Mouse (Mus musculus): ENCODE results near the gene Atp1a1. TPM values are rescaled to one million over a fixed set of nuclear protein-coding genes. Genes with fewer than 3 reads are reported as not detected.

The Atp1a1 gene
- polyA plus RNA-seq, 1 experiment from 2014 or later: 123 TPM

GRCm38 (mm10) chr3:101544116-101544515, 60.4 kb downstream of the Atp1a1 start:
- H3K4me3 ChIP-seq (replicated peaks): no peak overlapping the region
- H3K4me1 ChIP-seq: no peaks in the 10 kb centered on the region; the same call in 1 of the 2 replicates
- H3K9ac ChIP-seq: no peak overlapping the region
- no peak for ATAC-seq (ENCODE audit: insufficient number of reproducible peaks, low FRiP score, low TSS enrichment, low read depth)
- no peak overlapping the region for H3K4me2 ChIP-seq (replicated peaks)
- H3K36me3 ChIP-seq: no peaks in the 10 kb centered on the region
- H3K9me3 ChIP-seq (replicated peaks): no peaks in the 10 kb centered on the region
- no peaks in the 10 kb centered on the region for H3K27me3 ChIP-seq
- no peak overlapping the region for H3K27ac ChIP-seq (replicated peaks)
- WGBS: 37% methylated on average over 7 of the region's 7 CpGs

GRCm38 (mm10) chr3:101541571-101541970, 62.9 kb downstream of the Atp1a1 start:
- Histone ChIP-seq H3K4me3 (replicated peaks) (no peak overlapping the region), H3K9ac (no peak overlapping the region), H3K27me3 (no peaks in the 10 kb centered on the region), H3K4me2 (replicated peaks) (no peak overlapping the region), H3K9me3 (replicated peaks) (no peaks in the 10 kb centered on the region), H3K27ac (replicated peaks) (no peak overlapping the region), H3K36me3 (no peaks in the 10 kb centered on the region), H3K4me1 (no peaks in the 10 kb centered on the region; the same call in 1 of the 2 replicates)
- ATAC-seq (ENCODE audit: insufficient number of reproducible peaks, low FRiP score, low TSS enrichment, low read depth): no peak
- WGBS: 74% methylated on average over 6 of the region's 6 CpGs

- H3K36me3 ChIP-seq: no peaks in the 10 kb centered on the region
- H3K27me3 ChIP-seq: no peaks in the 10 kb centered on the region
- no peak overlapping the region for H3K9ac ChIP-seq
- ATAC-seq (ENCODE audit: insufficient number of reproducible peaks, low FRiP score, low TSS enrichment, low read depth): no peak
- WGBS: 72% methylated on average over 4 of the region's 4 CpGs
- H3K4me2 ChIP-seq (replicated peaks): no peak overlapping the region
- H3K27ac ChIP-seq (replicated peaks): no peak overlapping the region
- H3K9me3 ChIP-seq (replicated peaks): no peaks in the 10 kb centered on the region
- no peaks in the 10 kb centered on the region; the same call in 1 of the 2 replicates for H3K4me1 ChIP-seq
- no peak overlapping the region for H3K4me3 ChIP-seq (replicated peaks)
These were observed 63.9 kb downstream of the Atp1a1 start for GRCm38 (mm10) chr3:101540568-101540967.

GRCm38 (mm10) chr3:101536322-101536721, 68.2 kb downstream of the Atp1a1 start:
- no peak overlapping the region for H3K4me2 ChIP-seq (replicated peaks)
- peak; percentile 70 for ATAC-seq (ENCODE audit: insufficient number of reproducible peaks, low FRiP score, low TSS enrichment, low read depth)
- no peaks in the 10 kb centered on the region for H3K4me1 ChIP-seq
- H3K27me3 ChIP-seq: no peaks in the 10 kb centered on the region
- no peaks in the 10 kb centered on the region for H3K36me3 ChIP-seq
- WGBS: 68% methylated on average over 7 of the region's 7 CpGs
- no peak overlapping the region for H3K9ac ChIP-seq
- no peaks in the 10 kb centered on the region for H3K9me3 ChIP-seq (replicated peaks)
- H3K27ac ChIP-seq (replicated peaks): no peak overlapping the region
- no peak overlapping the region for H3K4me3 ChIP-seq (replicated peaks)

GRCm38 (mm10) chr3:101534311-101534710, 70.2 kb downstream of the Atp1a1 start:
- Histone ChIP-seq H3K4me2 (replicated peaks) (no peak overlapping the region), H3K9ac (no peak overlapping the region), H3K4me3 (replicated peaks) (no peak overlapping the region), H3K9me3 (replicated peaks) (no peaks in the 10 kb centered on the region), H3K27ac (replicated peaks) (no peak overlapping the region), H3K27me3 (no peaks in the 10 kb centered on the region), H3K36me3 (no peaks in the 10 kb centered on the region), H3K4me1 (peaks cover 2% of the 10 kb centered on the region)
- 90% methylated on average over 9 of the region's 9 CpGs for WGBS
- no peak for ATAC-seq (ENCODE audit: insufficient number of reproducible peaks, low FRiP score, low TSS enrichment, low read depth)

- Histone ChIP-seq H3K36me3 (no peaks in the 10 kb centered on the region), H3K27ac (replicated peaks) (no peak overlapping the region), H3K9me3 (replicated peaks) (no peaks in the 10 kb centered on the region), H3K9ac (no peak overlapping the region), H3K4me2 (replicated peaks) (no peak overlapping the region), H3K4me1 (peaks cover 10% of the 10 kb centered on the region), H3K27me3 (no peaks in the 10 kb centered on the region), H3K4me3 (replicated peaks) (no peak overlapping the region)
- no peak for ATAC-seq (ENCODE audit: insufficient number of reproducible peaks, low FRiP score, low TSS enrichment, low read depth)
- WGBS: 84% methylated on average over 2 of the region's 2 CpGs
These were observed 71.1 kb downstream of the Atp1a1 start for GRCm38 (mm10) chr3:101533373-101533772.

- Histone ChIP-seq H3K9me3 (replicated peaks) (no peaks in the 10 kb centered on the region), H3K9ac (no peak overlapping the region), H3K27ac (replicated peaks) (no peak overlapping the region), H3K4me2 (replicated peaks) (no peak overlapping the region), H3K36me3 (no peaks in the 10 kb centered on the region), H3K27me3 (no peaks in the 10 kb centered on the region), H3K4me3 (replicated peaks) (no peak overlapping the region), H3K4me1 (peaks cover 17% of the 10 kb centered on the region)
- no peak for ATAC-seq (ENCODE audit: insufficient number of reproducible peaks, low FRiP score, low TSS enrichment, low read depth)
- WGBS: 56% methylated on average over 10 of the region's 10 CpGs
These were observed 73.6 kb downstream of the Atp1a1 start for GRCm38 (mm10) chr3:101530928-101531327.

GRCm38 (mm10) chr3:101528900-101529594, 75.4 kb downstream of the Atp1a1 start:
- 20% methylated on average over 8 of the region's 8 CpGs for WGBS
- no peak overlapping the region for H3K9ac ChIP-seq
- 0 out of 2 replicates have a peak overlapping the region, but pooled peaks have one; percentile 72 for H3K27ac ChIP-seq (replicated peaks)
- ATAC-seq (ENCODE audit: insufficient number of reproducible peaks, low FRiP score, low TSS enrichment, low read depth): no peak
- H3K9me3 ChIP-seq (replicated peaks): no peaks in the 10 kb centered on the region
- no peaks in the 10 kb centered on the region for H3K27me3 ChIP-seq
- no peaks in the 10 kb centered on the region for H3K36me3 ChIP-seq
- peaks cover 17% of the 10 kb centered on the region for H3K4me1 ChIP-seq
- H3K4me2 ChIP-seq (replicated peaks): no peak overlapping the region
- no peak overlapping the region for H3K4me3 ChIP-seq (replicated peaks)

- 28% methylated on average over 7 of the region's 8 CpGs for WGBS
- Histone ChIP-seq H3K4me2 (replicated peaks) (no peak overlapping the region), H3K4me3 (replicated peaks) (no peak overlapping the region), H3K27ac (replicated peaks) (peak overlapping the region; percentile 72), H3K36me3 (no peaks in the 10 kb centered on the region), H3K4me1 (peaks cover 17% of the 10 kb centered on the region), H3K9me3 (replicated peaks) (no peaks in the 10 kb centered on the region), H3K9ac (no peak overlapping the region), H3K27me3 (no peaks in the 10 kb centered on the region)
- ATAC-seq (ENCODE audit: insufficient number of reproducible peaks, low FRiP score, low TSS enrichment, low read depth): peak; percentile 80
These were observed 76.2 kb downstream of the Atp1a1 start for GRCm38 (mm10) chr3:101528157-101528899.

GRCm38 (mm10) chr3:101526603-101527002, 77.9 kb downstream of the Atp1a1 start:
- 65% methylated on average over 11 of the region's 11 CpGs for WGBS

More at GRCm38 (mm10) chr3:101526603-101527002, 77.9 kb downstream of the Atp1a1 start:
- H3K4me3 ChIP-seq (replicated peaks): no peak overlapping the region
- H3K4me1 ChIP-seq: peaks cover 27% of the 10 kb centered on the region
- H3K4me2 ChIP-seq (replicated peaks): no peak overlapping the region
- no peak overlapping the region for H3K9ac ChIP-seq
- H3K9me3 ChIP-seq (replicated peaks): no peaks in the 10 kb centered on the region
- H3K27ac ChIP-seq (replicated peaks): no peak overlapping the region
- H3K36me3 ChIP-seq: no peaks in the 10 kb centered on the region
- no peak for ATAC-seq (ENCODE audit: insufficient number of reproducible peaks, low FRiP score, low TSS enrichment, low read depth)
- no peaks in the 10 kb centered on the region for H3K27me3 ChIP-seq
